Mouse (Mus musculus) megakaryocyte progenitor cell, adult 5-6 weeks (primary cell): ENCODE results near the gene Nanos3. TPM values are rescaled to one million over a fixed set of nuclear protein-coding genes. Genes with fewer than 3 reads are reported as not detected.

Source experiments
- ATAC-seq: replicated peaks from 2 replicates; pipeline ENCODE4 v1.8.0; 2016; ENCODE audit warnings: mild to moderate bottlenecking, moderate TSS enrichment, inconsistent platforms; ENCODE audit not compliant: poor library complexity
- total RNA-seq, 2 experiments: library from RNA; stranded (forward) in 1 of 2; stranded (reverse) in 1 of 2; fragments of 157-497, 149-512 nt in 1 of 2; fragments of 200-1000 nt in 1 of 2; gene quantifications; 2 replicates each; pipeline versions ENCODE4 v1.2.3 to v1.2.4; 2015 to 2017

Gene Nanos3
- total RNA-seq (2015), result 0.54 and 1.7 TPM in 2 replicates
- total RNA-seq (2017), result 3.5 TPM in 1 of 2 replicates, not detected in the other

DNA sequence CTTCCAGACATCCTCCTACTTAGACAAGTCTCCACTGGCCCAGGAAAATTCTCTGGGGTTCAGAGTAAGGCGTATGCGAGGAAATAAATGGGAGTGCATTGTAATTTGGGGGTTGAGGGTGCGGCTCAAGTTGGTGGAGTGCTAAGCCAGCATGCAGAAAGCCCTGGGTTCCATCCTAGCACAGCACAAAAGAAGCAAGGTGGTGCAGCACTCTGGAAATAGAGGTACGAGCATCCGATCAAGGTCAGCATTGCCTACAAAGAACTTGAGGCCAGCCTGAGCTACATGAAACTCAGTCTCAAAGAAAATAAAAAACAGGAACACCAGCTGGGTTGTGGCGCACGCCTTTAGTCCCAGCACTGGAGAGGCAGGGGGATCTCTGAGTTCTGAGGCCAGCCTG, at the start of gene Nanos3:
Gene Nanos3 (minus strand): TSS at position 101 of the 400 bp plus-strand sequence.
- no peak for ATAC-seq

DNA sequence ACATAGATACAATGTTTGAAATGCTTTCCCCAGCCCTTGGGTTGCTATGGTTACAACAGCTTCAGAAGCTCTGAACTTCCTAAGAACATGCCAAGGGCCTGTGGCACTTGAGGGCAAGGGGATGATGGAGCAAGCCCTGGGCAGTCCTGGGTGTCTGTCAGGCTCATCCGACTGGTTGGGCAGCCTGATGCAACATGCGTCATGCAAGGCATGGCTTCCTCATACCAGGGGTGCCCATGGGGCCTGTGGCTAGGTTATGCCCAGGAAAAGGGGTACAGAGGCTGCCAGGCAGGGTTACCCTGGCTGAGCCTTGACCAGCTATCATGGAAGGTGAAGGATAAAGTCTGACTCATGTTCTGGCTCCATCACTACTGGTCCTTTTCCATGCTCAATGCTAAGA, 48.0 kb upstream of the Nanos3 start:
- no peak for ATAC-seq

- ATAC-seq, result peak; percentile 49; the same call in 1 of the 2 replicates
Measured at GRCm38 (mm10) chr8:84230735-84231134, 45.7 kb upstream of the Nanos3 start.

- no peak; the same call in 1 of the 2 replicates for ATAC-seq
Measured at GRCm38 (mm10) chr8:84223322-84224029, 38.5 kb upstream of the Nanos3 start.

- peak; percentile 84 for ATAC-seq
Measured at GRCm38 (mm10) chr8:84222566-84223165, 37.6 kb upstream of the Nanos3 start.

- ATAC-seq, result peak; percentile 58
Measured at GRCm38 (mm10) chr8:84220105-84220504, 35.1 kb upstream of the Nanos3 start.

DNA sequence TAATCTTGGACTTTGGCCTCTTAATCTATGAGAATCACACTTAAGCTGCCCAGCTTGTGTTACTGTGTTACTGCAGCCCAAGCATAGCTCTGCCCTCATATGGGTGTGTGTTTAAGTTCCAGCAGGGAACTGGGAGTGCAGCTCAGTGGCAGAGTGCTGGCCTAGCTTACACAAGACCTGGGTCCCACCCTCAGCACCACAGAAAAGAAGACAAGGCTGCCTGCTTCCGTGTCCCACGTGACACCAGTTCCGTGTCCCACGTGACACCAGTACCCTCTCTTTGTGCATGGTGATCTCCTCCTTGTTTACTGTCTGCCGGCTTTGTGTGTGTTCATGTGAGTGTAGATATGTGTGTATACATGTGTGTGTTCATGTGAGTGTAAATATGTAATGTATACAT, 33.1 kb upstream of the Nanos3 start:
- ATAC-seq, result no peak

DNA sequence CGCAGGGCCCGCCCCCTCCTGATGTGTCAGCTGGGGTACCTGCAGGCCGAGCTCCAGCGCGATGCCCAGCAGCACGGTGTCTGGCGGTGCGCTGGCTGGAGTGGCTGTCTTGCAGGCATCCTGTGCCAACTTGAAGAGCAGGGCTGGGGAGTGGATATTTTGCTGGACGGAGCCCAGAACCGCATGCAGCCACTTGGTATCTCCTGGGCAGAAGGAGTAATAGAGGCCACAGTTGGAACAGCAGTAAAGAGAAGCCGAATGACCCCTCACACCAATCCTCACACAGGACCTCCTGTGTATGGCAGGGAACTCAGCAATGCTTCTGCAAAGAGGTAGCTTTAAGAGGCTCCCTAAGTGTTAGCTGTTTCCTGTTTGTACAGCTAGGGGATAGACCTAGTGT, 32.2 kb upstream of the Nanos3 start:
- no peak for ATAC-seq

DNA sequence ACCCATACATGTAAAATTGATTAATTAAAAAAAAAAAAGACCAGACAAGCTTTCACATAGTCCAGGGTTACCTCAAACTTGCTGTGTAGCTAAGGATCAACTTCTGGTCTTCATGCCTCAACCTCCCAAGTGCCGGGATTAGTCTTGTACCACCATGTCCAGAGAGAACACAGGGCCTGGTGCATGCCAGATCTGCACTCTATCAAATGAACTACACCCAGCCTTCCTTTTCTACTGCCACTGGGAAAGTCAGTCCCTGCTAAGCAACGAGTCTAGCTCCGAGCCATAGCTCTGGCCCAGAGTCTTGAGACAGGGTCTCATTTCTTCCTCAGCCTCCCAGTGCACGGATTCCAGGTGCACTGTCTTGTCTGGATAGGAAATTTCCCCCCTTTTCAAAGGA, 28.3 kb upstream of the Nanos3 start:
- ATAC-seq, result no peak

DNA sequence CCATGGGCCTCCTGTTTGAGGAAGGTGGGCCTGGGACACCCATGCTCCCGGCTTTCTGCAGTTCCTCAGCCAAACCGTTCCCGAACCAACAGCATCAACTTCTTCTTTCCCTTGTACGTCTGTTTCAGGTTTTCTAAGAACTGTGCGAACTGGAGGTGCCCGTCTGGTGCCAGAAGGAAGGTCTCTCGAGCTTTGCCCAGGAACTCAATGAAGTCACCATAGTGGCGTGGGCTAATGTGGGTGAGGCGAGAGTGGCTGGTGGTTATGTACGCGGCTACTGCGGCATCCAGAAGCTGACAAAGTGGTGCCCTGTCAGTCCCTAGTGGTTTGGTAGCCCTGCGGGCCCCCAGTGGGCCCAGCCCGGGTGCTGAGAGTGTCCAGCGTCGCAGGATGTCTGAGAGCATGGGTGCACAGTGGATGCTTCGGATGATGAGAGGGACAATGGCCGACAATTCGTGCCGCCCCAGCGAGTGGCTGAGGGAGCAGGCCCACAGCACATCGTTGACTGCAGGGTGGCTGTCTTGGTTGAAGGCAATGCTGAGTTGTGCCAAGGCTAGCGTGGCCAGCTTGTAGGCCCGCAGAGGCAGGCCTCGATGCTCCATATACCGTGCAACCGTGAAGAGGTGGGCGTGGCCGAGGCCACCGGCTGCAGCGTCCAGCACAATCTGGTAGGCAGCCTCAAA, 27.0 kb upstream of the Nanos3 start:
- ATAC-seq, result no peak

DNA sequence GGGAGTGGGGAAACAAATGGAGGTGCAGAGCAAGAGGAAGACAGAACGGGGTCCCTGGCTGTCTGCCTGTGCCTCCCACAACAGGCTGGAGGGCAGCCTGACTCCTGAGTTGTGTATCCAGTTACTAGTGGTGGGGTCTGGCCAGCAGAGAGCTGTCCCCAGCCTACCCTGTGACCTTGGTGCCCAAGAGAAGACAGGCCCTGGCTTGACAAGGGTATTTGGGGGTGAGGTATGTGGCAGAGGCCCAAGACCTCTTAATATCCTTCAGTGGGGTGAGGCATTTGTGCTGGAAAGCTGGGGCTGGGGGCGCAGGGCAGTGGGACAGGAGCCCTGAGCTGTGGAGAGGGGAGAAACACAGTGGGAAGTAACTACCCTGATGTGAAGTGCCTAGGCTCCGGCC, 26.2 kb upstream of the Nanos3 start:
- no peak for ATAC-seq

- ATAC-seq, result peak; percentile 61
Measured at GRCm38 (mm10) chr8:84210167-84210791, 25.3 kb upstream of the Nanos3 start.

GRCm38 (mm10) chr8:84208381-84209380, 23.7 kb upstream of the Nanos3 start:
- peak; percentile 35 for ATAC-seq

DNA sequence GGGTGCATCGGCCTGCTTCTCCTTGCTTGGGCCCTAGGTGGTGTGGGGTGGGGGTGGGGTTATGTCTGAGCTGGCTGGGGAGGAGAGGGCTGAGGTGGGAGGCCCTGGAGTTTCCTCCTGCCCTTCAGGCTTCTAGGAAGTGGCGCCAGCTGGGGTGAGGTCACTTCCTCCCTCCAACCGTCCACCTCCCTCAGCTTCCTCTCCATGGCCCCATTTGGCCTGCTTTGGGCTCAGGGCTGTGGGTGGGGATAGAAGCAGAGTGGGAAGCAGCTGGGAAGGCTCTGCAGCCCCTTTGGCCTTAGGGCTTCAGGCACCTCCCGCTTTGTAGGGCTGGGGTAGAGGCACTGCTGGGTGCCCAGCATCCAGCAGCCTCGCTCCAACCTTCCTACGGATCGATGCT, 22.8 kb upstream of the Nanos3 start:
- ATAC-seq, result peak; percentile 61

DNA sequence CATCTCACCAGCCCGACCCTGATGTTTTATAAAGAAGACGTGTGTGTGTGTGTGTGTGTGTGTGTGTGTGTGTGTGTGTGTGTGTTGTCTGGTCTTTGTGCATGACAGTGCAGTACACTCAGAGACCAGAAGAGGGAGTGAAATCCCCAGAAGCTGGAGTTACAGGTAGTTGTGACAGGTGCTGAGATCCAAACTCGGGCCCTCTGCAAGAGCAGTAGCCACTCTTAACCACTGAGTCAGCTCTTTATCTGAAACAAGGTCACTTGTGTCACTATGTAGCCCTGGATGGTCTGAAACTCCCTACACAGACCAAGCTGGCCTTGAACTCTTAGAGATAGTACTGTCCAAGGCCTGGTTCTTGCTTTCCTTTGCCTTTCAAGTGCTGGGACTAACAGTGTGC, 21.6 kb upstream of the Nanos3 start:
- ATAC-seq, result no peak

- ATAC-seq, result no peak
Measured at GRCm38 (mm10) chr8:84205073-84205472, 20.1 kb upstream of the Nanos3 start.

DNA sequence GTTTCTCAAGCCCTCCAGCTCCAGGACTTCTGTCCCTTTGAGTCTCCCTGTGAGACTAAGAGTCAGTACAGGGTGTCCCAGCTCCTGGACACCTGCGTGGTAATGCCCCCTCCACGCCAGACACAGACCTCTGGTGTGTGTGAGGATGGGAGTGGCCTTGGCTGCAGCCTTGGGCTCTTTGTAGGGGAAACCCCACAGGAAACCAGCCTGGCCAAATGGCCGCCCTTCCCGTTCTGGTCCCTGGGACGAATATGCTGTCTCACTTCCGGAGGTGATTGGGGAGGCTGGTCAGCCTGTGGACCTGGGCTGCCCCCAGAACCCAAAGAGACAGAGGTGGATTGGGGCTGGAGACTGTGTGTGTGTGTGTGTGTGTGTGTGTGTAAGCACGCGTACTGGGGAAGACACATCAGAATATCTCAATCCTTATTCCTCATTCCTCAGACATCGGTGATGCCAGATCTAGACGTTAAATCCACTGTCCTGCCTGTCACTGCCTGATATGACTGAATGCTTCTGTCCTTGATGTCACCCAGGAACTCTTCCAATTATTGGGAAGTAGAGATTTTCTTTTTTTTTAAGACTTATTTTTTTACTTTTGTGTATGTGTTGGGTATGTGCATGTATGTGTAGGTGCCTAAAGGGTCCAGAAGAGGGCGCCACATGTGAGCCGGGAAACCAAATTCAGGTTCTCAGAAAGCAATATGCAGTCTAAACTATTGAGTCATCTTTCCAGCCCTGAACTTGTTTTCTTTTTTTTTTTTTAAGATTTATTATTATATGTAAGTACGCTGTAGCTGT, 19.2 kb upstream of the Nanos3 start:
- peak; percentile 15 for ATAC-seq

DNA sequence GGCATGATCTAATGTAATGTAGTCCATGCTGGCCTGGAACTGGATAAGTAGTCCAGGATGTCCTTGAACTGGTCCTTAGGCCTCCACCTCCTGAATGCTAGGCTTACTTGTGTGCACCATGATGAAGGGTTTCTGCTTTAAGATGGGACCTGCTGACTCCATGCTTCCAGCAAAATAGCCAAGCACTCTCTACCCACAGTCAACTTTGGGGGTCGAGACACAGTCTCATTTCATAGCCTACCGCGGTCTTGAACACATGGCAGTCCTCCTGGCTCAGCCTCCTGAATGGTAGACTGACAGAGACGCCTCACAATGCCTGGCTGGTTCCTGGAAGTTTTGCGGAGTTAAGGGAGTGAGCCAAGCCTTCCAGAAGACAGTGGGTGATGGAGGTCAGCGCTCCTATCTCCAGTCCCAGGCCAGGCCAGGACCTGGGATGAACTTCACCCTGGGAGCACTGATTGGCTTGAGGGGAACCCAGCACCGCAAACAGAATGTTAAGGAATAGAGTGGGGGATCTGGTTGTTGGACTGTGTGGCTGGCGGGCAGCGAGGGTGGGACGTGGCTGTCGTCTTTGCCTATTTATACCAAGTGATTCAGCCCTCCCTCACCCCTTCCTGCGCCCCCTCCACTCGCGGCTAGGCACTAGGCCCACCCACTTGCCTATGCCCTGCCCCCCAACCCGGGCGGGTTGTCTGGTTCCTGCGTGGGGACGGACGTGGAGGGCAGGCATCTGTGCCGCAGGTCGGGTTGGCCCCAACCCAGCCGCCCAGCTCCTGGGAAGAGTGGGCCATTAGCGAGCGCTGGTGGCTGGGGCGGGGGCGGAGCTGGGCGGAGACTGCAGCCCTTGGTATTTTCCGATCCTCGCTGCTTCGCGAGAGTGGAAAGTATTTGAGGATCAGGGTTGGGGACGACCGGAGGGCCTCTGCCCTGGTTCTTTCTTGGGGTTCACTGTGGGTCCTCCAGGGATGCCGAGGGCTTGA, 18.2 kb upstream of the Nanos3 start:
- ATAC-seq, result peak; percentile 33
